Mouse (Mus musculus) hindbrain, embryonic 12.5 days (tissue): Measurements from ENCODE around the gene Exoc3l. TPM values are rescaled to one million over a fixed set of nuclear protein-coding genes. Genes with fewer than 3 reads are reported as not detected.
A peak's percentile ranks its signal among the peaks of the same experiment; 100 is the strongest.

Source experiments
- ATAC-seq: fragments of 200-750 bp; cut with Nextera tagmentation; 2 replicates; pipeline ENCODE4 v1.8.0; 2017; ENCODE audit warnings: moderate TSS enrichment; ENCODE audit not compliant: low FRiP score
- H3K27ac ChIP-seq: fragments of 300-500 bp; sonication (generic); 2 replicates; pipeline ENCODE4 v1.5.1; 2016; ENCODE audit warnings: mild to moderate bottlenecking
- H3K27me3 ChIP-seq: fragments of 300-500 bp; sonication (generic); 2 replicates; pipeline ENCODE4 v1.6.1; 2016; ENCODE audit warnings: mild to moderate bottlenecking
- H3K36me3 ChIP-seq: fragments of 300-500 bp; sonication (generic); 2 replicates; pipeline ENCODE4 v1.6.1; 2016; ENCODE audit warnings: mild to moderate bottlenecking
- H3K4me1 ChIP-seq: fragments of 300-500 bp; sonication (generic); 2 replicates; pipeline ENCODE4 v1.6.1; 2016
- H3K4me2 ChIP-seq: fragments of 300-500 bp; sonication (generic); replicated peaks from 2 replicates; pipeline ENCODE4 v1.6.1; 2016; ENCODE audit warnings: mild to moderate bottlenecking
- H3K4me3 ChIP-seq: fragments of 300-500 bp; sonication (generic); 2 replicates; pipeline ENCODE4 v1.5.1; 2016; ENCODE audit warnings: mild to moderate bottlenecking
- H3K9ac ChIP-seq: fragments of 300-500 bp; sonication (generic); 2 replicates; pipeline ENCODE4 v1.6.1; 2016; ENCODE audit warnings: mild to moderate bottlenecking, moderate library complexity
- H3K9me3 ChIP-seq: fragments of 300-500 bp; sonication (generic); replicated peaks from 2 replicates; pipeline ENCODE4 v1.6.1; 2016; ENCODE audit warnings: mild to moderate bottlenecking
- WGBS: fragments of 180-500 bp; shearing (Covaris S2); methylation state at CpG from one replicate; pipeline ENCODE4 v1.1.7; 2016; 5-methylcytosine and 5-hydroxymethylcytosine counted together
- polyA plus RNA-seq: library from polyadenylated mRNA; unstranded; fragments of >200 nt; fragmentation: Nextera tagmentation; extraction: Ambion mirVana; gene quantifications from 2 replicates; pipeline ENCODE4 v1.2.1, GENCODE M21; 2016

Exoc3l gene
- polyA plus RNA-seq: 12.7 and 15.7 TPM in 2 replicates

DNA sequence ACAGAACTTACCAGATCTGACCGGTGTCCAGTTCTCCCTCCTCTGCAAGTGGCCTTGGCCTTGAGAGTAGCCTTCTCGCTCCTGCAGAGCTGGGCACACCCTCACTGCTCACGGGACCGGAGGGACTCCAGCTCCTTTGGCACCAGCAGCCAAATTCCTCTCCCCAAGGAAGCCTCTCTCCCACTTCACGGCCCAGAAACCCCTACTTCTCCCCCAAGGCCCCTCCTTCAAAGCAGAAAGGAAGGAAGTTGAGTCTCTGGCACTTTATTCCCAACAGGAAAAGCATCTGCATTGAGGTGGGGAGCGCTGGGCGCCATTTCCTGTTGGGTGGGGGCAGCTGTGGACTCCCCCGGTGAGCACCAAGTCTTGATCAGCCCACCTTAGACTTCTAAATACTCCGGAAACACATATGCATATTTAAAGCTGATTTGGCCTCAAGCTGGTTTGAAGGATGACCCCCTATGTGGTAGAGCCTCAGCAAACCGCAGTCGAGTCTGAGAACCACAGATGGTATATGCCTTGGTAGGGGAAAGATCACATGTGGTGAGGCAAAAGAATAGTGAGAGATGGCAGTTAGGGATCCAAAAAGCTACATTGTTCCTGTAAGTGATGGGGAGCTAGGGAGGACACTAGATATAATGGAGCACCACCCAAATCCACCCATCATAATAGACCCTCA, at the start of gene Exoc3l:
Gene Exoc3l (minus strand): TSS at position 207 of the 679 bp plus-strand sequence.
- WGBS: 70% methylated on average over 11 of the region's 11 CpGs
- no peak within 1 kb of the TSS for H3K9ac ChIP-seq
- H3K9me3 ChIP-seq: no peaks in the 10 kb centered on the region
- H3K4me3 ChIP-seq: 0 out of 2 replicates have a peak within 1 kb of the TSS, but pooled peaks have one; percentile 97
- peaks cover 18% of the 10 kb centered on the region for H3K4me1 ChIP-seq
- peaks cover 23% of the 10 kb centered on the region for H3K27me3 ChIP-seq
- peaks cover 16% of the 10 kb centered on the region for H3K36me3 ChIP-seq
- H3K4me2 ChIP-seq: peak within 1 kb of the TSS; percentile 99
- no peak for ATAC-seq
- 0 out of 2 replicates have a peak within 1 kb of the TSS, but pooled peaks have one; percentile 53 for H3K27ac ChIP-seq

DNA sequence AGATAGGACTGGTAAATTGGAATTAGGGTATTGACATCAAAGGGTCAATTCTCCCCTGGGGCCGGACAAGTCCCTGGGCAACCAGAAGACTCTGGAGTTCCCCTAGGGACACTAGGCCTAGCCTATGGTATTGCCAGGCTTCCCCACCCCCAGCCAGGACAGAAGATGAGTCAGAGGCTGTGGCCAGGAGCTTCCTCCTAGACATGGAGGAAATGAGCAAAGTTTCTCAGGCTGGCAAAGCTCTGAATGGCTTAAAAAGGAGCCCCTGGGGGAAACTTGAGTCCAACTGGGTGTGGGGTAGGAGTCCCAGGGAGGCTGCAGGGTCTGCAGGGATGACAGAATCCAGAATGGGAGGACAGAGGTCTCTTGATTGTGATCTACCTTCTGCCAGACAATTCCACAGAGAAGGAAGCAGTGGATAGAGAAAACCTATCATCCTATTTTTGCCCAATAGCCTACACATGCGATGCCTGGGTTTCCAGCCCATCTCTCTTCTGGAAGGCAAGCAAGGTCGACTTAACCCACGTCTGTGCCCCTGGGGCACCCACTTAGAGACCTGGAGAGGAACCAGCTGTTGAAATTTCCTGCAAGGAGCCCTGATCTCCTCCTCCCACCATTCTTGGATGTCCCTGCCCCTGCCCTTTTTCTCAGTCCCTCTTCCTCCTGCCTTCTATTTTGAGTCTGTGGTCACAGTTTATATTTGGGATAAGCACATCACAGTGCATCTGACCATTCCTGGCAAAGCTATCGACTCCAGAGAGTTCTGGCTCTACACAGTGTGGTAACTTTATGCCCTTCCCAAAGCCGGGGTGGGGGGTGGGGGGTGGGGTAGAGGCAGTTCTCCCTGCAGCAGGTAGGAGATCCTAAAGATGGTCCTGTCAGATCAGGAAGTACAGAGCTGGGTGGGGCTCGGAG, 49.4 kb upstream of the Exoc3l start:
- H3K4me3 ChIP-seq: no peak overlapping the region
- no peaks in the 10 kb centered on the region for H3K9me3 ChIP-seq
- no peak overlapping the region for H3K9ac ChIP-seq
- no peak overlapping the region for H3K27ac ChIP-seq
- no peaks in the 10 kb centered on the region for H3K36me3 ChIP-seq
- H3K4me1 ChIP-seq: peaks cover 35% of the 10 kb centered on the region
- ATAC-seq: no peak
- H3K4me2 ChIP-seq: peak overlapping the region; percentile 13; the same call in 1 of the 2 replicates
- H3K27me3 ChIP-seq: peaks cover 13% of the 10 kb centered on the region
- WGBS: 68% methylated on average over 7 of the region's 7 CpGs

DNA sequence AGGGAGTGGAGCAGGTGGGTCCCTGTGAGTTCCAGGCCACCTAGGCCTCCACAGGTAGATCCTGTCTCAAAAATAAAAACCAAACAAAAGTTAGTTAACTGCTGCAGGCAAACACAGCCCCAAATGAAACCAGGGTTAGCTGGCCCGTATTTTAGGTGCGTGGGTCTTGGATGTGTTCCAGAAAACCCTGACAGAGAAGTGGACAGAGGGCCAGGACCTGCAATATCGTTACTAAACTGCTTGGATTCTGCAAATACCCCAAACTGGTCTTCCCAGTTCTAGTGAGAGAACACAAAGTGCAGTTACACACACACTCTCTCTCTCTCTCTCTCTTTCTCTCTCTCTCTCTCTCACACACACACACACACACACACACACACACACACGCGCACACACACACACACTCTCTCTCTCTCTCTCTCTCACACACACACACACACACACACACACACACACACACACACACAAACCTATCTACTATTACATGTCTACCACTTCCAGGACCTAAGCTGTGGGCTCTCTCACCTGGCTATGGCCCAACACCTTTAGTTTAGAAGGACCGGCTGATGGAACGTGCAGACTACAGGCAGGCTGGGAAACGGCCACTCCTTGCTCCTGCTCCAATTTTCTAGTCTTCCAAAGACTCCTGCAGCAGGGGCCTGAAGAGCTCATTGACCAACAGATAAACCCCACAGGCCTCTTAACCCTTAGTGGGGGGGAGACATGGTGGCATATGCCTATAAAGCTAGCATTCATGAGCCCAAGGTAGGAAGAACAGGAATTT, 48.1 kb upstream of the Exoc3l start:
- peaks cover 24% of the 10 kb centered on the region for H3K4me1 ChIP-seq

DNA sequence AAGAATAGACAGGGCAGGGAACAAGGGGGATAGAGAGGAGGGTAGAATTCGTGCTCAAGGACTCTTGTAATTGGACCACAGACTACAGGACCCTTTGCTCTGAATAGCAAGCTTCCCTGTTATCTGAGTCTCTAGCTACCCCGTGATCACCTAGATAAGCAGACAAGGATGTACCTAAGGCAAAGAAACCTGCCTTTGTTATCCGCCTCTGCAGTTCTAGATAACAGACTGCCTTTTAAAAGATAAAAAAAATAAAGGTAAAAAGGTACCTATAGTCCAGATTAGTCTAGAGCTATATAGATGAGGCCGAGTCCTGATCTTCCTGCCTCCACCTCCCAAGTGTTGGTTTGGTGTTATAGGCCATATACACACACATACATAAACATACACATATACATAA, 46.9 kb upstream of the Exoc3l start:
- Histone ChIP-seq H3K27ac (no peak overlapping the region), H3K4me1 (peaks cover 21% of the 10 kb centered on the region), H3K9me3 (no peaks in the 10 kb centered on the region), H3K9ac (no peak overlapping the region), H3K4me2 (no peak overlapping the region), H3K4me3 (no peak overlapping the region), H3K27me3 (peaks cover 13% of the 10 kb centered on the region), H3K36me3 (no peaks in the 10 kb centered on the region)
- no peak for ATAC-seq
- 82% methylated on average over 4 of the region's 4 CpGs for WGBS

More for the DNA sequence above, 48.1 kb upstream of the Exoc3l start:
- H3K27me3 ChIP-seq: peaks cover 13% of the 10 kb centered on the region
- H3K4me3 ChIP-seq: no peak overlapping the region
- H3K4me2 ChIP-seq: no peak overlapping the region
- no peaks in the 10 kb centered on the region for H3K9me3 ChIP-seq
- H3K36me3 ChIP-seq: no peaks in the 10 kb centered on the region
- WGBS: 83% methylated on average over 6 of the region's 8 CpGs
- no peak overlapping the region for H3K9ac ChIP-seq
- H3K27ac ChIP-seq: no peak overlapping the region
- no peak for ATAC-seq

DNA sequence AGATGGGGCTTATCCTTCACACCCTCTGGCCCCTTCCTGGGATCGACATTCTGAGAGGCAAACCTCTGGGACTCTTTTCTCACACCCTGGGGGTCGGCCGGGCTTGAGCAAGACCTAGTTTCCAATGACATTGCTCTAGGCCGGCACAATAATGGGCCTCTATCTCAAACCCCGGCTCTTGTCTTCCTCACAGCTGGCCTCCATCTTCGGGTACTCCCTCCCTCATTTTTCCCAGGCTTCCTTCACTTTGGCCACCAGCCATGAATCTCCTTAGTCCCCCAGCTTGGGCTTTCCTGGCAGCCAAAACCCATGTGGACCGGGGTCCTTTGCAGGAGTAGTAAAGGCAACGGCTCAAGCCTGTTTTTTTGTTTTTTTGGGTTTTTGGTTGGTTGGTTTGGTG, 45.5 kb upstream of the Exoc3l start:
- no peak overlapping the region for H3K4me3 ChIP-seq
- H3K27me3 ChIP-seq: peaks cover 2% of the 10 kb centered on the region; the same call in 1 of the 2 replicates
- peaks cover 6% of the 10 kb centered on the region; the same call in 1 of the 2 replicates for H3K36me3 ChIP-seq
- no peak for ATAC-seq
- H3K4me1 ChIP-seq: peaks cover 8% of the 10 kb centered on the region
- H3K27ac ChIP-seq: no peak overlapping the region
- H3K9ac ChIP-seq: no peak overlapping the region
- no peaks in the 10 kb centered on the region for H3K9me3 ChIP-seq
- no peak overlapping the region for H3K4me2 ChIP-seq
- 52% methylated on average over 8 of the region's 8 CpGs for WGBS

DNA sequence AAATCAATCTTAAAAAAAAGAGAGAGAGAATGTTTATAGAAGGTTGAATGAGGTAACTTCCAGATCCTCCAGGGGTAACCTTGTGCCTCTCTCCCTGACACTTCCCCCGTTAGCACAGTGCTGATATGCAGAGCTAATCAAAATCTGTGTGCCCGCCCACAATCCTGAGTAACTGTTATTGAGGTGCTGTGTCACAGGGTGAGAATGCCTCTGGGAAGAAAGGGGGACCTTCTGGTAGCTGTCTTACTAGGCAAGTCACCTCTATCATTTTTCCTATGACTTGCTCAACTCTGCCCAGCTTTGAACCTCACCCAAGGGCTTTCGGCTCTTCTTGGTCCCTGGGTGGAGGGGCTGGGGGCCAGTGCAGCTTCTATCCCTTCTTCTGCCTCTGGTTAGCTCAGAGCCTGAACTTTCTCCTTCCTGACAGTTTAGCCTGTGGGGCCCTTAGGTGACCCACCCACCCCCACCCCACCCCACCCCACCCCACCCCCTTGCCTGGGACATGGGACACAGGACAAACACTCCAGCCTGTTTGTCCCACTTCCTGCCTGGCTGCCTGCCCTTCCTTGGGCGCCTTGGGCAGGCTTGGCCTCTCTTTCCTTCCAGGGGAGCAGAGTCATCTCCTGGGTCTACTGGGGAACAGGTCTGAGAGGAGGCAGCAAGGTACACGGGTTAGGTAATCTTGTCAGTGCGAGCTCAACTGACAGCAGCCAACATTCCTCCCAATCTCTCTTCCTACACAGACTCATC, 44.2 kb upstream of the Exoc3l start:
- no peaks in the 10 kb centered on the region for H3K27me3 ChIP-seq
- 80% methylated on average over 6 of the region's 6 CpGs for WGBS
- 0 out of 2 replicates have a peak, but pooled peaks cover 5% of the 10 kb centered on the region for H3K4me1 ChIP-seq
- ATAC-seq: no peak
- H3K9ac ChIP-seq: no peak overlapping the region
- peaks cover 17% of the 10 kb centered on the region; the same call in 1 of the 2 replicates for H3K36me3 ChIP-seq
- no peaks in the 10 kb centered on the region for H3K9me3 ChIP-seq
- H3K4me2 ChIP-seq: no peak overlapping the region
- H3K27ac ChIP-seq: no peak overlapping the region
- no peak overlapping the region for H3K4me3 ChIP-seq

DNA sequence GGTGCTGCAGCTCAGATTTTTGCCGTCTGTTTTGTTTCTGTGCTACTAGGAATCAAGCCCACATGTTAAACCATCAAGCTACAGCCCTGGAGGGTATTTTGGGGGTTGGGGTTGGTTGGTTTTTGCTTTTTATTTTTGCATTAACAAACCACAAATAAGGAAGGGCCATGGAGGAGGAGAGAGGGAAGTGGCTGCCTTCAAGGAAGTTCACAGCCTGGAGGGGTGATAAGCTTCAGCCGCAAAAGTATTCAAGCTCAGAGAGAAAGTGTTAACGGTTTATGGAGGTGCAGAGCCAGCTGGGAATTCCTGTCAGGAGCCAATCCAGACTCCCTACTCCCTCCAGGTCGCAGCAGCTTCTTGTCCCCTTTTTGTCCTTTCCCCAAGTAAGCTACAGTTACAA, 43.1 kb upstream of the Exoc3l start:
- no peak overlapping the region for H3K9ac ChIP-seq
- WGBS: 71% methylated on average over 4 of the region's 4 CpGs
- 0 out of 2 replicates have a peak, but pooled peaks cover 5% of the 10 kb centered on the region for H3K4me1 ChIP-seq
- H3K27me3 ChIP-seq: no peaks in the 10 kb centered on the region
- ATAC-seq: no peak
- H3K36me3 ChIP-seq: peaks cover 25% of the 10 kb centered on the region
- H3K27ac ChIP-seq: no peak overlapping the region
- H3K4me2 ChIP-seq: no peak overlapping the region
- no peak overlapping the region for H3K4me3 ChIP-seq
- no peaks in the 10 kb centered on the region for H3K9me3 ChIP-seq

DNA sequence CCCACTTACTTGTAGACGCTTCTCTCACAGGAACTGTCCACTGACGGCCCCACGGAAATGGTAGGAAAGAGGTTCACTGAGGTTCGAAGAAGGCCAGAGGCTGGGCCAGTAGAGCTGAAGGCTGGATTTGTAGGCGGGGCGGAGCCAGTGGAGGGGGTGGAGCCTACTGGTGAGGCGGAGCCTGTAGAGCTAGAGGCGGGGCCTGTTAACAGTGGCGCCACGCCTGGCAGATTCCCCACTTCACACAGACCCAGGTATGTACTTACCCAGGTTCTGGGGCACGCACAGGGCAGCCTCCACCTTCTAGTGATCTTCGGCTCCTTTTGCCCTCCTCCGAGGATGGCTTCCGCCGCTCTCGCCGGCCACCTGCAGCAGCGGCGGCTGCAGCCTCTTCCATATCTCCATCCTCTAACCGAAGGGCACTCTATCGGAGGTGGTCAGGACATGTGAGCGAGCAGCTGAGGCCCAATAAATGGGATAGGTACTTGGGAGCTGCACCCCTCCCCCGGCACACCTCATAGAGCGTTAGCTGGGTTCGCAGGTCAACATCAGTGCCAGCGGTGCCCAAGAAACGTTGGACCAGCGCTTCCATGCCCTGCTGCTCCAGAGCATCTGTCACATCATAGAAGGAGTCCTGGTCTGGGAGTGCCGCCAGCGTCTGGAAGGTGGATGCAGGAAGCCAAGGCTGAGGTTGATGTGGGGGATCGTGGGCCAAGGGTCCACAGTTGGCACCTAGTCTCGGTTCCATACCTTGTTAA, 40.7 kb upstream of the Exoc3l start:
- no peaks in the 10 kb centered on the region for H3K27me3 ChIP-seq
- 0 out of 2 replicates have a peak, but pooled peaks cover 5% of the 10 kb centered on the region for H3K4me1 ChIP-seq
- H3K9ac ChIP-seq: no peak overlapping the region
- H3K9me3 ChIP-seq: no peaks in the 10 kb centered on the region
- no peak overlapping the region for H3K27ac ChIP-seq
- 58% methylated on average over 32 of the region's 32 CpGs for WGBS
- H3K36me3 ChIP-seq: peaks cover 37% of the 10 kb centered on the region
- no peak overlapping the region for H3K4me3 ChIP-seq
- H3K4me2 ChIP-seq: no peak overlapping the region
- peak; percentile 29; the same call in 1 of the 2 replicates for ATAC-seq

DNA sequence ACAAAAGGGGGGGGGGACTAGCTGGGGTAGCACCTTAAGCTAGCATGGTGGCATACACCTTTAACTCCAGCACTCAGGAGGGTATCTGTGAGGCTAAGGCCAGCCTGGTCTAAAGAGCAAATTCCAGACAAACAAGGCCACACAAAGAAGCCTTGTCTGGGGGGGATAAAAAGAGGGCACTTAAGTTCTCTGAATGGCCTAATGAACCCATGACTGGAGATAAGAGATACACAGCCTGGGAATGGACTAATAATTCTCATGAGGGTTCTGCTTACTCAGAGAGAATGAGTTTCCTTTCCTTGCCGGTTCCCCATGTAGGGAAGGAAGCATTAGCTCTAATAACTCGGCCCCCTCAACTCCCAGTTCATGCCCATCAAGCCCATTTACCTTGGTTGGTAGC, 36.6 kb upstream of the Exoc3l start:
- Histone ChIP-seq H3K9ac (no peak overlapping the region), H3K4me1 (peaks cover under 1% of the 10 kb centered on the region), H3K27me3 (no peaks in the 10 kb centered on the region), H3K4me3 (no peak overlapping the region), H3K9me3 (no peaks in the 10 kb centered on the region), H3K4me2 (no peak overlapping the region), H3K36me3 (peaks cover 74% of the 10 kb centered on the region), H3K27ac (no peak overlapping the region)
- ATAC-seq: no peak
- 82% methylated on average over 2 of the region's 2 CpGs for WGBS

DNA sequence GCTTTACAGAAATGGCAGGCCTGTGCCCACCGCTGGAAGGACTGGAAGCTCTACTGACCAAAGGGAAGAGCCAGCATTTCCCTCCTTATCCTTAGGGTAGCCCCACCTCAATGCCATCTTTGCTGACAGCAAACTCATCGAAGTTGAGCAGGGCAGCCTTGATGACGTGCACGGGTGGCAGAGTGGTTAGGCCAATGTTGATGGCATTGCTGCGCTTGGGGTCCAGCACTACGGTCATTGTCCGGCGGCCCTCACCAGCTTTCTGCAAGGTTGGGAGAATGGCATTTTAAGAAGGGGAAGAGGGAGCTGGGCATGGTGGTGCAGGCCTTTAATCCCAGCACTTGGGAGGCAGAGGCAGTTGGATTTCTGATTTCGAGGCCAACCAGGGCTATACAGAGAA, 36.0 kb upstream of the Exoc3l start:
- H3K4me2 ChIP-seq: no peak overlapping the region
- ATAC-seq: no peak
- peaks cover 72% of the 10 kb centered on the region for H3K36me3 ChIP-seq
- WGBS: 94% methylated on average over 9 of the region's 9 CpGs
- no peak overlapping the region for H3K4me3 ChIP-seq
- H3K9me3 ChIP-seq: no peaks in the 10 kb centered on the region
- H3K9ac ChIP-seq: no peak overlapping the region
- H3K4me1 ChIP-seq: peaks cover 6% of the 10 kb centered on the region
- H3K27ac ChIP-seq: no peak overlapping the region
- H3K27me3 ChIP-seq: no peaks in the 10 kb centered on the region

DNA sequence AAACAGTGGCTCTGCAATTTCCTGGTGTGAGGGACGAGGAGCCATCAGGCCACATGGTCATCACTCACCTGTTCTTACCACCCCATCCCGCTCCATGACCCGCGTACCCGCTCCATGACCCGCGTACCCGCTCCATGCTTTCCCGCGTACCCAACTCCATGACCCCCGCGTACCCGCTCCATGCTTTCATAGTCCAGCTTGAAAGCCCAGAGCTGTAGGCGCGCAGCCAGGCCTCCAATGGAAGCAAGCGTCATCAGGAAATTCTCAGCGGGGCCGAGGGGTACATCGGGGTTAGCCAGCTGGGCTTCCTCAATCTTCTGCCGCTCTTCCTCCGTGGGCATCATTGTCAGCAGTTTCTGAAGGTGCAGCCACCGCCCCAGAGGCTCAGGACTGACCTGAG, 35.6 kb upstream of the Exoc3l start:
- peaks cover 8% of the 10 kb centered on the region for H3K4me1 ChIP-seq
- ATAC-seq: no peak
- no peak overlapping the region for H3K4me3 ChIP-seq
- peaks cover 69% of the 10 kb centered on the region for H3K36me3 ChIP-seq
- no peak overlapping the region for H3K9ac ChIP-seq
- H3K9me3 ChIP-seq: no peaks in the 10 kb centered on the region
- 95% methylated on average over 22 of the region's 22 CpGs for WGBS
- no peaks in the 10 kb centered on the region for H3K27me3 ChIP-seq
- no peak overlapping the region for H3K27ac ChIP-seq
- H3K4me2 ChIP-seq: no peak overlapping the region
